Comparison of ENCODE assay signal across 41 mouse cellular contexts in genomic region chrX:93305780-93306179, GRCm38 (mm10). TPM values are rescaled to one million over a fixed set of nuclear protein-coding genes. Genes with fewer than 3 reads are reported as not detected.
"Had no signal": no experiment of that assay in that cellular context is flagged by ENCODE, and none has a peak within 500 bp of the region (broad histone marks: within the 10 kb centered on the region; RNA-seq: fewer than 3 reads in every experiment).

No protein-coding gene starts in this region.

- DNase-seq: heart, adult 2 months; heart, postnatal 10 days; heart, postnatal 14 days; heart, postnatal 36 days; heart, postnatal 4 days; kidney, adult 11 months; kidney, adult 18-20 months; kidney, adult 2 months; kidney, adult 8-10 months; kidney, adult 9 months; kidney, postnatal 10 days; kidney, postnatal 14 days; kidney, postnatal 25 days; kidney, postnatal 36 days; kidney, postnatal 4 days; layer of hippocampus, adult 9-11 months had no signal

- H3K4me3 ChIP-seq: heart, adult 2 months; heart, embryonic 10.5 days; heart, embryonic 12.5 days; heart, embryonic 13.5 days; heart, embryonic 15.5 days; hindbrain, embryonic 10.5 days; hindbrain, embryonic 12.5 days; hindbrain, embryonic 13.5 days; hindbrain, embryonic 15.5 days; intestine, embryonic 15.5 days; kidney, embryonic 15.5 days; layer of hippocampus, adult 2 months had no signal

- H3K9ac ChIP-seq: heart, embryonic 12.5 days; heart, embryonic 13.5 days; heart, embryonic 15.5 days; hindbrain, embryonic 12.5 days; hindbrain, embryonic 13.5 days; hindbrain, embryonic 14.5 days; hindbrain, embryonic 15.5 days; intestine, embryonic 15.5 days; kidney, embryonic 15.5 days had no signal

- H3K4me1 ChIP-seq: heart, embryonic 10.5 days; heart, embryonic 12.5 days; heart, embryonic 13.5 days; heart, embryonic 15.5 days; hindbrain, embryonic 10.5 days; hindbrain, embryonic 12.5 days; hindbrain, embryonic 13.5 days; hindbrain, embryonic 15.5 days; intestine, embryonic 15.5 days; kidney, embryonic 15.5 days had no signal

- H3K36me3 ChIP-seq: heart, embryonic 10.5 days; heart, embryonic 12.5 days; heart, embryonic 13.5 days; heart, embryonic 15.5 days; hindbrain, embryonic 10.5 days; hindbrain, embryonic 12.5 days; hindbrain, embryonic 13.5 days; hindbrain, embryonic 15.5 days; intestine, embryonic 15.5 days; kidney, embryonic 15.5 days had no signal

- H3K27ac ChIP-seq: heart, adult 2 months; heart, embryonic 10.5 days; heart, embryonic 13.5 days; heart, embryonic 15.5 days; hindbrain, embryonic 10.5 days; hindbrain, embryonic 12.5 days; hindbrain, embryonic 13.5 days; hindbrain, embryonic 14.5 days; hindbrain, embryonic 15.5 days; hindbrain, postnatal 0 days; intestine, embryonic 15.5 days; kidney, embryonic 15.5 days; kidney, postnatal 0 days; layer of hippocampus, adult 2 months had no signal

- H3K4me2 ChIP-seq: heart, embryonic 11.5 days; heart, embryonic 12.5 days; heart, embryonic 13.5 days; heart, embryonic 15.5 days; hindbrain, embryonic 12.5 days; hindbrain, embryonic 13.5 days; hindbrain, embryonic 14.5 days; hindbrain, embryonic 15.5 days; intestine, embryonic 15.5 days; kidney, embryonic 15.5 days had no signal

- H3K9me3 ChIP-seq: heart, embryonic 10.5 days; heart, embryonic 12.5 days; heart, embryonic 13.5 days; heart, embryonic 15.5 days; hindbrain, embryonic 10.5 days; hindbrain, embryonic 12.5 days; hindbrain, embryonic 13.5 days; hindbrain, embryonic 15.5 days; intestine, embryonic 15.5 days; kidney, embryonic 15.5 days had no signal

- ATAC-seq: hindbrain, embryonic 16.5 days; hindbrain, postnatal 0 days; inflammation-experienced regulatory T-cells, adult 6 months; intestine, embryonic 15.5 days; intestine, embryonic 16.5 days; intestine, postnatal 0 days had no signal

RNA-seq across cellular contexts. Expression of gene Arx, which starts 19.5 kb away (rescaled TPM):
- total RNA-seq: heart, adult 2 months; heart, adult 8-10 months; heart, postnatal 10 days; heart, postnatal 14 days; heart, postnatal 36 days; heart, postnatal 4 days; hematopoietic stem cell, adult 5-6 weeks had no signal
- polyA plus RNA-seq: heart, adult 2 months; heart, embryonic 13.5 days; heart, embryonic 14.5 days; heart, embryonic 15.5 days; heart, embryonic 16.5 days; heart, postnatal 0 days; inflammation-experienced regulatory T-cells, adult 6 months; kidney, adult 2 months; kidney, embryonic 14.5 days had no signal
